In genomic region chr11:86930636-86931180, GRCm38 (mm10) we compare ENCODE assay signal across 13 mouse cellular contexts.
DNase-seq lines count a peak whose midpoint lies in the region; ATAC-seq lines count a peak whose summit lies in the region.
"Had no signal": no experiment of that assay in that cellular context is flagged by ENCODE, and none has a peak within 500 bp of the region (broad histone marks: within the 10 kb centered on the region; RNA-seq: fewer than 3 reads in every experiment).

No protein-coding gene starts in this region.

- WGBS in hindbrain, embryonic 15.5 days: 51% methylated on average over 10 of the region's 10 CpGs
- 78% methylated on average over 10 of the region's 10 CpGs for WGBS in hindbrain, embryonic 11.5 days

- H3K36me3 ChIP-seq in hindbrain, embryonic 15.5 days: no peaks in the 10 kb centered on the region
- H3K36me3 ChIP-seq in hindbrain, embryonic 11.5 days (ENCODE audit: control insufficient read depth, insufficient read depth, low read length): no peaks in the 10 kb centered on the region
- H3K36me3 ChIP-seq: kidney, embryonic 15.5 days; limb, embryonic 15.5 days had no signal

- peaks cover 8% of the 10 kb centered on the region; the same call in 1 of the 2 replicates for H3K4me1 ChIP-seq in hindbrain, embryonic 15.5 days (replicated peaks)
- H3K4me1 ChIP-seq in hindbrain, embryonic 11.5 days (replicated peaks; ENCODE audit: control insufficient read depth, insufficient read depth, low read length): no peaks in the 10 kb centered on the region
- H3K4me1 ChIP-seq: limb, embryonic 15.5 days had no signal

- no peak for ATAC-seq in hindbrain, embryonic 15.5 days (ENCODE audit: low FRiP score, low read depth)
- no peak for ATAC-seq in hindbrain, embryonic 11.5 days (ENCODE audit: low FRiP score)

- DNase-seq in hindbrain, embryonic 11.5 days (ENCODE audit: low spot score): no peak
- DNase-seq in frontal cortex, adult 2 months (ENCODE audit: extremely low spot score in 1 of 2, low spot score in 1 of 2): peak; percentile 65 to 85
- DNase-seq in layer of hippocampus, postnatal 14 days (ENCODE audit: low spot score in 2 of 2): peak; percentile 47 to 60
- peak; percentile 77 to 85 for DNase-seq in right cerebral cortex, adult 2 months (ENCODE audit: low spot score in 2 of 2)
- DNase-seq in liver: no peak
- DNase-seq in kidney, postnatal 14 days: no peak
- DNase-seq in adrenal gland, postnatal 14 days: no peak
- DNase-seq: cerebellum, adult 2 months; gastrocnemius, postnatal 25 days; thymus, postnatal 25 days had no signal

- no peaks in the 10 kb centered on the region for H3K9me3 ChIP-seq in hindbrain, embryonic 15.5 days
- no peaks in the 10 kb centered on the region for H3K9me3 ChIP-seq in hindbrain, embryonic 11.5 days (ENCODE audit: control insufficient read depth, low read length)
- H3K9me3 ChIP-seq: kidney, embryonic 15.5 days; limb, embryonic 15.5 days had no signal

- H3K27ac ChIP-seq in hindbrain, embryonic 15.5 days (replicated peaks): peak overlapping the region; percentile 61
- H3K27ac ChIP-seq in hindbrain, embryonic 11.5 days (ENCODE audit: low read depth, low read length): no peak overlapping the region
- H3K27ac ChIP-seq: kidney, embryonic 15.5 days; limb, embryonic 15.5 days had no signal

- no peak overlapping the region for H3K9ac ChIP-seq in hindbrain, embryonic 15.5 days
- no peak overlapping the region for H3K9ac ChIP-seq in hindbrain, embryonic 11.5 days (ENCODE audit: low read depth, low read length)
- H3K9ac ChIP-seq: kidney, embryonic 15.5 days; limb, embryonic 15.5 days had no signal

- no peak overlapping the region for H3K4me2 ChIP-seq in hindbrain, embryonic 15.5 days
- H3K4me2 ChIP-seq in hindbrain, embryonic 11.5 days (replicated peaks; ENCODE audit: low read depth, low read length): no peak overlapping the region
- H3K4me2 ChIP-seq: kidney, embryonic 15.5 days; limb, embryonic 15.5 days had no signal

- no peak overlapping the region for H3K4me3 ChIP-seq in hindbrain, embryonic 15.5 days
- no peak overlapping the region for H3K4me3 ChIP-seq in hindbrain, embryonic 11.5 days (ENCODE audit: low read depth, low read length)
- H3K4me3 ChIP-seq: kidney, embryonic 15.5 days; limb, embryonic 15.5 days had no signal

- H3K27me3 ChIP-seq in hindbrain, embryonic 15.5 days: no peaks in the 10 kb centered on the region
- H3K27me3 ChIP-seq in hindbrain, embryonic 11.5 days (ENCODE audit: control insufficient read depth, insufficient read depth, low read length): no peaks in the 10 kb centered on the region
- H3K27me3 ChIP-seq: kidney, embryonic 15.5 days; limb, embryonic 15.5 days had no signal

Comparison
In these comparisons a context has a peak if more than half of its experiments do, and no peak if none do; other contexts are left out.
1. DNase-seq: peak in frontal cortex, adult 2 months (2 of 2), layer of hippocampus, postnatal 14 days (2 of 2) and right cerebral cortex, adult 2 months (2 of 2); none in hindbrain, embryonic 11.5 days (single experiment), liver (single experiment), kidney, postnatal 14 days (single experiment) and adrenal gland, postnatal 14 days (single experiment).